Mouse (Mus musculus) stomach, postnatal 0 days (tissue): ENCODE measurements around the gene Tnni3. TPM values are rescaled to one million over a fixed set of nuclear protein-coding genes. Genes with fewer than 3 reads are reported as not detected.
A peak's percentile ranks its signal among the peaks of the same experiment; 100 is the strongest.

ENCODE experiments used
- ATAC-seq: fragments of 200-750 bp; cut with Nextera tagmentation; 2 replicates; pipeline ENCODE4 v1.8.0; 2017; ENCODE audit not compliant: low FRiP score, low TSS enrichment
- DNase-seq: peaks from one replicate; pipeline ENCODE4 v3.0.0-alpha.2; 2016; ENCODE audit warnings: low spot score
- H3K27ac ChIP-seq: fragments of 300-500 bp; sonication (generic); replicated peaks from 2 replicates; pipeline ENCODE4 v1.5.1; 2014; ENCODE audit warnings: mild to moderate bottlenecking, control low read depth
- H3K27me3 ChIP-seq: fragments of 300-500 bp; sonication (generic); 2 replicates; pipeline ENCODE4 v1.6.1; 2014; ENCODE audit warnings: low read length; ENCODE audit not compliant: control insufficient read depth, insufficient read depth
- H3K36me3 ChIP-seq: fragments of 300-500 bp; sonication (generic); 2 replicates; pipeline ENCODE4 v1.6.1; 2014; ENCODE audit warnings: low read length, mixed read lengths; ENCODE audit not compliant: control insufficient read depth, insufficient read depth
- H3K4me1 ChIP-seq: fragments of 300-500 bp; sonication (generic); replicated peaks from 2 replicates; pipeline ENCODE4 v1.6.1; 2014; ENCODE audit warnings: antibody characterized with exemption; ENCODE audit not compliant: control insufficient read depth, insufficient read depth
- H3K4me2 ChIP-seq: fragments of 300-500 bp; sonication (generic); replicated peaks from 2 replicates; pipeline ENCODE4 v1.6.1; 2014; ENCODE audit warnings: low read depth, mild to moderate bottlenecking, control low read depth, moderate library complexity
- H3K4me3 ChIP-seq: fragments of 300-500 bp; sonication (generic); 2 replicates; pipeline ENCODE4 v1.5.1; 2014; ENCODE audit warnings: low read depth, low read length, control low read depth
- H3K9ac ChIP-seq: fragments of 300-500 bp; sonication (generic); 2 replicates; pipeline ENCODE4 v1.6.1; 2014; ENCODE audit warnings: mild to moderate bottlenecking, low read length, control low read depth, mixed read lengths
- H3K9me3 ChIP-seq: fragments of 300-500 bp; sonication (generic); 2 replicates; pipeline ENCODE4 v1.6.1; 2016; ENCODE audit warnings: low read length; ENCODE audit not compliant: control insufficient read depth
- CTCF ChIP-seq: IDR thresholded peaks from 2 replicates; pipeline ENCODE4 v1.5.1; 2016; ENCODE audit warnings: antibody characterized with exemption, low read depth, mild to moderate bottlenecking, moderate library complexity
- EP300 ChIP-seq: optimal IDR thresholded peaks from 2 replicates; pipeline ENCODE3; 2016; ENCODE audit warnings: antibody characterized with exemption
- WGBS: fragments of 180-500 bp; shearing (Covaris S2); extraction: QIAGEN DNeasy Blood & Tissue Kit; methylation state at CpG from one replicate; pipeline ENCODE4 v1.1.7; 2014; 5-methylcytosine and 5-hydroxymethylcytosine counted together
- polyA plus RNA-seq: library from polyadenylated mRNA; unstranded; fragments of >200 nt; fragmentation: Nextera tagmentation; extraction: Ambion mirVana; gene quantifications from 2 replicates; pipeline ENCODE4 v1.2.1, GENCODE M21; 2015

The Tnni3 gene
- polyA plus RNA-seq, 1 experiment from 2014 or later = 24.4 TPM

GRCm38 (mm10) chr7:4502421-4503090 lies 21.5 kb downstream of the Tnni3 start:
- 9% methylated on average over 14 of the region's 14 CpGs for WGBS
- TF ChIP-seq CTCF (no peak), EP300 (no peak)
- H3K27ac ChIP-seq = 0 out of 2 replicates have a peak overlapping the region, but pooled peaks have one; percentile 96
- no peaks in the 10 kb centered on the region for H3K36me3 ChIP-seq
- peaks cover 8% of the 10 kb centered on the region for H3K4me1 ChIP-seq
- no peaks in the 10 kb centered on the region for H3K9me3 ChIP-seq
- H3K9ac ChIP-seq = no peak overlapping the region
- peak overlapping the region; percentile 87 for H3K4me3 ChIP-seq
- peak overlapping the region; percentile 72 for H3K4me2 ChIP-seq
- DNase-seq (no peak), ATAC-seq (no peak)
- no peaks in the 10 kb centered on the region for H3K27me3 ChIP-seq

- Histone ChIP-seq H3K27ac (peak within 1 kb of the TSS; percentile 96), H3K36me3 (peaks cover under 1% of the 10 kb centered on the region; the same call in 1 of the 2 replicates), H3K4me1 (peaks cover 8% of the 10 kb centered on the region), H3K4me2 (peak within 1 kb of the TSS; percentile 72), H3K9ac (peak within 1 kb of the TSS; percentile 98), H3K9me3 (no peaks in the 10 kb centered on the region), H3K27me3 (no peaks in the 10 kb centered on the region), H3K4me3 (peak within 1 kb of the TSS; percentile 87)
- DNase-seq = peak; percentile 96
- TF ChIP-seq EP300 (no peak), CTCF (no peak)
- ATAC-seq = peak; percentile 92
- under 1% methylated on average over 61 of the region's 62 CpGs for WGBS
These were observed 22.3 kb downstream of the Tnni3 start, which contains the start of gene Ppp1r12c for GRCm38 (mm10) chr7:4501558-4502397. Gene Ppp1r12c (minus strand): TSS chr7:4501680.

GRCm38 (mm10) chr7:4500892-4501471 lies 23.0 kb downstream of the Tnni3 start:
- Histone ChIP-seq H3K27me3 (no peaks in the 10 kb centered on the region), H3K9me3 (no peaks in the 10 kb centered on the region), H3K4me2 (peak overlapping the region; percentile 72), H3K9ac (peak overlapping the region; percentile 98), H3K4me3 (peak overlapping the region; percentile 87), H3K36me3 (peaks cover 8% of the 10 kb centered on the region), H3K27ac (peak overlapping the region; percentile 96), H3K4me1 (peaks cover 8% of the 10 kb centered on the region)
- 1% methylated on average over 37 of the region's 52 CpGs for WGBS
- TF ChIP-seq CTCF (no peak), EP300 (no peak)
- DNase-seq (peak; percentile 50), ATAC-seq (peak; percentile 40)

- Histone ChIP-seq H3K27me3 (no peaks in the 10 kb centered on the region), H3K27ac (peak overlapping the region; percentile 81), H3K4me2 (peak overlapping the region; percentile 72), H3K9ac (peak overlapping the region; percentile 54), H3K9me3 (no peaks in the 10 kb centered on the region), H3K4me1 (peaks cover 8% of the 10 kb centered on the region), H3K4me3 (peak overlapping the region; percentile 87; the same call in 1 of the 2 replicates), H3K36me3 (peaks cover 10% of the 10 kb centered on the region)
- WGBS = 75% methylated on average over 4 of the region's 4 CpGs
- TF ChIP-seq EP300 = no peak
- TF ChIP-seq CTCF = no peak
- DNase-seq (no peak), ATAC-seq (no peak)
These were observed 25.0 kb downstream of the Tnni3 start for GRCm38 (mm10) chr7:4499034-4499433.

- H3K27ac ChIP-seq = peak overlapping the region; percentile 81
- H3K9ac ChIP-seq = peak overlapping the region; percentile 54; the same call in 1 of the 2 replicates
- WGBS = 26% methylated on average over 9 of the region's 9 CpGs
- no peaks in the 10 kb centered on the region for H3K27me3 ChIP-seq
- peak overlapping the region; percentile 72 for H3K4me2 ChIP-seq
- peak overlapping the region; percentile 87; the same call in 1 of the 2 replicates for H3K4me3 ChIP-seq
- peaks cover 8% of the 10 kb centered on the region for H3K4me1 ChIP-seq
- H3K9me3 ChIP-seq = no peaks in the 10 kb centered on the region
- no peak for TF ChIP-seq CTCF
- TF ChIP-seq EP300 = peak; percentile 59
- DNase-seq = peak; percentile 64
- ATAC-seq = peak; percentile 60; the same call in 1 of the 2 replicates
- peaks cover 10% of the 10 kb centered on the region for H3K36me3 ChIP-seq
These were observed 25.8 kb downstream of the Tnni3 start for GRCm38 (mm10) chr7:4498251-4498650.
